Mouse (Mus musculus) activated CD4-positive, CD25-positive, alpha-beta regulatory T cell, adult 4 months (primary cell): ENCODE measurements around the gene Patl1. TPM values are rescaled to one million over a fixed set of nuclear protein-coding genes. Genes with fewer than 3 reads are reported as not detected.
A peak's percentile ranks its signal among the peaks of the same experiment; 100 is the strongest.
"Not testable (repeated sequence)": the region's sequence is repeated elsewhere in the genome, so short reads cannot be mapped to it uniquely, and the experiment has no call there.

Experiments
- ATAC-seq: one replicate; pipeline ENCODE4 v1.8.0; 2017
- polyA plus RNA-seq, 2 experiments: library from polyadenylated mRNA; unstranded; fragments of 100-300 nt; shearing (Covaris generic); gene quantifications; one replicate each; pipeline ENCODE4 v1.2.1; 2017

Gene Patl1
- 10 to 100 TPM; 14.5 to 15.9 TPM for polyA plus RNA-seq

GRCm38 (mm10) chr19:11912037-11912532 lies at the start of gene Patl1:
Gene Patl1, plus strand, starts transcription at chr19:11912399.
- peak; percentile 92 for ATAC-seq

- no peak for ATAC-seq
Observed at GRCm38 (mm10) chr19:11867837-11868236, 44.4 kb upstream of the Patl1 start.

- ATAC-seq: no peak
Observed at GRCm38 (mm10) chr19:11875006-11875405, 37.2 kb upstream of the Patl1 start, which contains the start of gene Olfr1419. Gene Olfr1419, minus strand, starts transcription at chr19:11875106.

GRCm38 (mm10) chr19:11878404-11878803 lies 33.8 kb upstream of the Patl1 start:
- ATAC-seq: not testable (repeated sequence)

GRCm38 (mm10) chr19:11886265-11886664 lies 25.9 kb upstream of the Patl1 start, which contains the start of gene Olfr1420:
Gene Olfr1420, plus strand, starts transcription at chr19:11886565.
- no peak for ATAC-seq

- no peak for ATAC-seq
Observed at GRCm38 (mm10) chr19:11911021-11911420, 1.2 kb upstream of the Patl1 start.

GRCm38 (mm10) chr19:11911603-11912002 lies 596 bp upstream of the Patl1 start:
- ATAC-seq: peak; percentile 13

GRCm38 (mm10) chr19:11912533-11913121 lies 428 bp downstream of the Patl1 start:
- peak; percentile 47 for ATAC-seq

- ATAC-seq: no peak
Observed at GRCm38 (mm10) chr19:11915804-11916203, 3.6 kb downstream of the Patl1 start.

- ATAC-seq: no peak
Observed at GRCm38 (mm10) chr19:11922068-11922467, 9.9 kb downstream of the Patl1 start.

GRCm38 (mm10) chr19:11922515-11922914 lies 10.3 kb downstream of the Patl1 start:
- not testable (repeated sequence) for ATAC-seq

- ATAC-seq: no peak
Observed at GRCm38 (mm10) chr19:11926380-11926779, 14.2 kb downstream of the Patl1 start.

GRCm38 (mm10) chr19:11928025-11928748 lies 16.0 kb downstream of the Patl1 start:
- ATAC-seq: no peak

GRCm38 (mm10) chr19:11946460-11946859 lies 34.3 kb downstream of the Patl1 start:
- not testable (repeated sequence) for ATAC-seq

GRCm38 (mm10) chr19:11949878-11950277 lies 37.7 kb downstream of the Patl1 start:
- no peak for ATAC-seq

- ATAC-seq: no peak
Observed at GRCm38 (mm10) chr19:11950747-11951146, 38.5 kb downstream of the Patl1 start.

GRCm38 (mm10) chr19:11954206-11954605 lies 42.0 kb downstream of the Patl1 start:
- ATAC-seq: no peak

GRCm38 (mm10) chr19:11956636-11957035 lies 44.4 kb downstream of the Patl1 start:
- no peak for ATAC-seq

- no peak for ATAC-seq
Observed at GRCm38 (mm10) chr19:11957396-11957795, 45.2 kb downstream of the Patl1 start.

- ATAC-seq: no peak
Observed at GRCm38 (mm10) chr19:11957846-11958245, 45.6 kb downstream of the Patl1 start.

GRCm38 (mm10) chr19:11964266-11964665 lies 52.1 kb downstream of the Patl1 start:
- ATAC-seq: no peak

GRCm38 (mm10) chr19:11965023-11965942 lies 53.1 kb downstream of the Patl1 start, which contains the start of gene Osbp:
Gene Osbp, plus strand, starts transcription at chr19:11965941.
- ATAC-seq: peak; percentile 88

GRCm38 (mm10) chr19:11966201-11966636 lies 54.0 kb downstream of the Patl1 start:
- ATAC-seq: no peak
